Mouse (Mus musculus): ENCODE data around the gene C1qc.

GRCm38 (mm10) chr4:136860022-136860421, 32.8 kb downstream of the C1qc start:
- TF ChIP-seq POLR2A (IDR thresholded peaks at IDR 0.05; ENCODE audit: low read depth, low read length) (no peak), CTCF (IDR thresholded peaks at IDR 0.05; ENCODE audit: extremely low read depth, insufficient read depth, insufficient read length, insufficient replicate concordance) (peak; percentile 23; the same call in 1 of the 2 replicates)

All from spleen, adult 2 months (tissue).